Mouse (Mus musculus): ENCODE measurements at regions not wholly inside any gene's neighbourhood (a gene's known extent, or its start where the extent isn't known, plus 50 kb on each side); places are given as distances from the start of the nearest gene placed in this dataset.
"Not testable (repeated sequence)": the region's sequence is repeated elsewhere in the genome, so short reads cannot be mapped to it uniquely, and the experiment has no call there.

- Histone ChIP-seq H3K9ac (replicated peaks; ENCODE audit: low read depth, low read length) (no peak overlapping the region), H3K9me3 (ENCODE audit: control insufficient read depth, low read length) (no peaks in the 10 kb centered on the region), H3K36me3 (ENCODE audit: control insufficient read depth, insufficient read depth, low read length) (no peaks in the 10 kb centered on the region), H3K27me3 (ENCODE audit: control insufficient read depth, insufficient read depth, low read length) (no peaks in the 10 kb centered on the region), H3K4me1 (ENCODE audit: control insufficient read depth, insufficient read depth, low read length) (no peaks in the 10 kb centered on the region), H3K27ac (ENCODE audit: low read depth, low read length) (no peak overlapping the region), H3K4me2 (ENCODE audit: low read depth, low read length) (no peak overlapping the region), H3K4me3 (ENCODE audit: low read depth, low read length) (no peak overlapping the region)
- no peak for ATAC-seq (ENCODE audit: low read depth)
- WGBS, result 89% methylated on average over 1 of the region's 1 CpGs
Observed at GRCm38 (mm10) chr14:9400861-9401260, 734.8 kb upstream of the 4930452B06Rik start.

- WGBS, result 21% methylated on average over 4 of the region's 4 CpGs
Observed at GRCm38 (mm10) chr14:9393271-9393771, 727.3 kb upstream of the 4930452B06Rik start.

DNA sequence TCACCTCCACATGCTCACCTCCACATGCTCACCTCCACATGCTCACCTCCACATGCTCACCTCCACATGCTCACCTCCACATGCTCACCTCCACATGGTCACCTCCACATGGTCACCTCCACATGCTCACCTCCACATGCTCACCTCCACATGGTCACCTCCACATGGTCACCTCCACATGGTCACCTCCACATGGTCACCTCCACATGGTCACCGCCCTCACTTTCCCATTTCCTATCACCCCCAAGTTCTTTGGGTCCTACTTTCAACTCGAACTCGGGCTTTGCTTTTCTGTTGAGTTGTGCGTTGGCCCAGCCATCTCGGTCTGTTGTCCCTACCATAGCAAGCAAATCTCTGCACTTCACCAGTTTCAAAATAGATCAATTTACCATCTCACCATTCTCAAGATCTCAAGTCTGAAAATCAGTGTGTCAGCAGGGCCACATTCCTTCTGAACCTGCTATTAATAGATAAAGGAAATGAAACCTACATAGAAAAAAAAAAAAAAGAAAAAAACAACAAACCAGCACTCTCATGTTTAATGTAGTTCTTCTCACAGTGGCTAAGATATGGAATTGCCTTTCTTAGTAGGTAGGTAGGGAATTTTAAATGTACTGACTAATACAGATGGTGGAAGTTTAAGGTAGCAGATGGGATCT, 724.0 kb upstream of the 4930452B06Rik start:
- not testable (repeated sequence) for H3K4me2 ChIP-seq (ENCODE audit: low read depth, low read length); ATAC-seq (ENCODE audit: low read depth); H3K27ac ChIP-seq (ENCODE audit: low read depth, low read length); H3K4me3 ChIP-seq (ENCODE audit: low read depth, low read length); H3K4me1 ChIP-seq (ENCODE audit: control insufficient read depth, insufficient read depth, low read length); H3K9ac ChIP-seq (replicated peaks; ENCODE audit: low read depth, low read length); H3K36me3 ChIP-seq (ENCODE audit: control insufficient read depth, insufficient read depth, low read length); H3K27me3 ChIP-seq (ENCODE audit: control insufficient read depth, insufficient read depth, low read length); H3K9me3 ChIP-seq (ENCODE audit: control insufficient read depth, low read length)
- WGBS, result over 99% methylated on average over 5 of the region's 5 CpGs

More at GRCm38 (mm10) chr14:9393271-9393771, 727.3 kb upstream of the 4930452B06Rik start:
- no peak overlapping the region for H3K9ac ChIP-seq (replicated peaks; ENCODE audit: low read depth, low read length)
- H3K27me3 ChIP-seq (ENCODE audit: control insufficient read depth, insufficient read depth, low read length), result no peaks in the 10 kb centered on the region
- H3K27ac ChIP-seq (ENCODE audit: low read depth, low read length), result no peak overlapping the region
- no peaks in the 10 kb centered on the region for H3K4me1 ChIP-seq (ENCODE audit: control insufficient read depth, insufficient read depth, low read length)
- ATAC-seq (ENCODE audit: low read depth), result peak; percentile 44; the same call in 1 of the 2 replicates
- H3K36me3 ChIP-seq (ENCODE audit: control insufficient read depth, insufficient read depth, low read length), result no peaks in the 10 kb centered on the region
- H3K4me3 ChIP-seq (ENCODE audit: low read depth, low read length), result no peak overlapping the region
- no peaks in the 10 kb centered on the region for H3K9me3 ChIP-seq (ENCODE audit: control insufficient read depth, low read length)
- H3K4me2 ChIP-seq (ENCODE audit: low read depth, low read length), result no peak overlapping the region

DNA sequence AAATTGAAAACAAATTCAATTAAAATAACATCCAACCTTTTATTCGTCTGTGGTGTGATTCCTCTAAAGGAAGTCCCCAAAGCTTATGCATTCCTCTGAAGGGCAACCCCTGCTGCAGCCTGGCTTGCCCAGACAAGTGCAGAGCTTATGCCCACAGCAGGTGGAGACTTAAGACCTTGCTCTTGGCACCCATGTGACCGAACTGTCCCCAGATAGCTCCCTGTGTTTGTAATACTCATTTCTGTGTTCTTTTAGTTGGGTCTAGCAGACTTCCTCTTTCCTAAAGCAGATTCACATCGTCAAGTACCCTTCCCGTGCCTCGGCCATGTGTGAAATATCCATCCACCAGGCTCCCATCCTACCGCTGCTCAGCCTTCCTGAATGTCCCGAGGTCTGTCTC, 723.1 kb upstream of the 4930452B06Rik start:
- WGBS, result 82% methylated on average over 7 of the region's 7 CpGs
- no peak for ATAC-seq (ENCODE audit: low read depth)
- H3K27me3 ChIP-seq (ENCODE audit: control insufficient read depth, insufficient read depth, low read length), result no peaks in the 10 kb centered on the region
- no peaks in the 10 kb centered on the region for H3K36me3 ChIP-seq (ENCODE audit: control insufficient read depth, insufficient read depth, low read length)
- no peak overlapping the region for H3K9ac ChIP-seq (replicated peaks; ENCODE audit: low read depth, low read length)
- H3K4me1 ChIP-seq (ENCODE audit: control insufficient read depth, insufficient read depth, low read length), result no peaks in the 10 kb centered on the region
- H3K4me3 ChIP-seq (ENCODE audit: low read depth, low read length), result no peak overlapping the region
- no peak overlapping the region for H3K27ac ChIP-seq (ENCODE audit: low read depth, low read length)
- no peaks in the 10 kb centered on the region for H3K9me3 ChIP-seq (ENCODE audit: control insufficient read depth, low read length)
- no peak overlapping the region for H3K4me2 ChIP-seq (ENCODE audit: low read depth, low read length)

Data from neural tube, embryonic 14.5 days (tissue).